Comparison of ENCODE assay signal across 8 mouse cellular contexts in the genomic region with DNA sequence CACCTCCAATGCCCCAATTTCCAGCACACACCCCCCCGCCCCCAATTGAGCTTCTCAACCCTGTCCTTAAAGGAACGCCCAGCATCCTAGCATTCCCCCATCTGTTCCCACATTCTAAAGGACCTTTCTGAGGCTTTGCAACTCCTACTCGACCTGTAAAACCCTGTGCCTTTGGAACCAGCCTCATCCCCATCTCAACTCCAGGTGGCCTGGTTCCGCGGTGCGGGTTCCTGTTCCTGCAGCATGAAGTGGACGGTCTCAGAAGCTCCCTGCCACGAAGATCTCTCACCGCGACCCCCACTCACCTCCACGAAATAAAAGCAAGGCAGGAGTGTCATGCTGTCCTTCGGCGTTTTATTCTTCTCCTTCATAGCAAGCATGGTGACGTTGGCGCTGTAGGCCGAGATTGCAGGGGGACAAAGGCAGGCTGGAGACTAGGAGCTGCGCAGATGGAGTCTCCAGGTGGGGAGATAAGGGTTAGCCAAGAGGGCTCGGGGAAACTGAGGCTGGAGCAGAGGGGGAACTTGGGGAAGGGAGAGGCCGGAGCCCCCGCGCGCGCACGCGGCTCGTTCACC. TPM values are rescaled to one million over a fixed set of nuclear protein-coding genes. Genes with fewer than 3 reads are reported as not detected.
DNase-seq lines count a peak whose midpoint lies in the region; ATAC-seq and TF ChIP-seq lines count a peak whose summit lies in the region.

No protein-coding gene starts in this region.

- ATAC-seq in embryonic facial prominence, embryonic 11.5 days (replicated peaks; ENCODE audit: insufficient number of reproducible peaks, low FRiP score, low TSS enrichment, low read depth) = peak; percentile 35; the same call in 1 of the 2 replicates
- ATAC-seq in hindbrain, embryonic 16.5 days = peak; percentile 5; the same call in 1 of the 2 replicates
- ATAC-seq in neural tube, embryonic 12.5 days (ENCODE audit: low FRiP score, low read depth) = peak; percentile 57
- ATAC-seq in monocyte, adult 5-6 weeks (replicated peaks; ENCODE audit: insufficient number of reproducible peaks, low FRiP score, low TSS enrichment, poor library complexity, severe bottlenecking) = no peak

- no peak for TF ChIP-seq POLR2A in lung, adult 2 months (IDR thresholded peaks at IDR 0.05; ENCODE audit: borderline replicate concordance, extremely low read depth, low read depth, low read length)

- TF ChIP-seq CTCF in lung, adult 2 months (IDR thresholded peaks at IDR 0.05; ENCODE audit: insufficient read depth, low read length) = no peak

- H3K36me3 ChIP-seq in embryonic facial prominence, embryonic 11.5 days (replicated peaks; ENCODE audit: control insufficient read depth, insufficient read depth, low read depth, low read length) = no peaks in the 10 kb centered on the region; the same call in 1 of the 2 replicates
- H3K36me3 ChIP-seq in hindbrain, embryonic 16.5 days (ENCODE audit: control insufficient read depth, insufficient read depth, low read length) = 0 out of 2 replicates have a peak, but pooled peaks cover 3% of the 10 kb centered on the region
- peaks cover 28% of the 10 kb centered on the region for H3K36me3 ChIP-seq in neural tube, embryonic 12.5 days

- peak overlapping the region; percentile 81 for H3K9ac ChIP-seq in embryonic facial prominence, embryonic 11.5 days (replicated peaks; ENCODE audit: low read length)
- H3K9ac ChIP-seq in hindbrain, embryonic 16.5 days (ENCODE audit: low read depth, low read length) = peak overlapping the region; percentile 74
- peak overlapping the region; percentile 94 for H3K9ac ChIP-seq in neural tube, embryonic 12.5 days

- 3% methylated on average over 26 of the region's 26 CpGs for WGBS in lung, adult 2 months
- WGBS in embryonic facial prominence, embryonic 11.5 days = 2% methylated on average over 26 of the region's 26 CpGs
- under 1% methylated on average over 18 of the region's 26 CpGs for WGBS in hindbrain, embryonic 16.5 days
- WGBS in neural tube, embryonic 12.5 days = 2% methylated on average over 26 of the region's 26 CpGs

- H3K9me3 ChIP-seq in embryonic facial prominence, embryonic 11.5 days (replicated peaks; ENCODE audit: control insufficient read depth, low read length) = no peaks in the 10 kb centered on the region
- H3K9me3 ChIP-seq in hindbrain, embryonic 16.5 days (ENCODE audit: control insufficient read depth, low read length) = no peaks in the 10 kb centered on the region
- H3K9me3 ChIP-seq in neural tube, embryonic 12.5 days = no peaks in the 10 kb centered on the region

- peak overlapping the region; percentile 37 for H3K27ac ChIP-seq in embryonic facial prominence, embryonic 11.5 days (replicated peaks; ENCODE audit: low read depth, low read length)
- peak overlapping the region; percentile 90 for H3K27ac ChIP-seq in hindbrain, embryonic 16.5 days (ENCODE audit: low read depth, low read length)
- peak overlapping the region; percentile 86 for H3K27ac ChIP-seq in neural tube, embryonic 12.5 days

- peak overlapping the region; percentile 41 for H3K4me2 ChIP-seq in embryonic facial prominence, embryonic 11.5 days (ENCODE audit: low read depth, low read length)
- H3K4me2 ChIP-seq in hindbrain, embryonic 16.5 days (ENCODE audit: low read length) = peak overlapping the region; percentile 96
- peak overlapping the region; percentile 80 for H3K4me2 ChIP-seq in neural tube, embryonic 12.5 days (replicated peaks)

- peaks cover 7% of the 10 kb centered on the region for H3K4me1 ChIP-seq in lung, adult 2 months (ENCODE audit: control insufficient read depth, insufficient read depth, low read length)
- H3K4me1 ChIP-seq in embryonic facial prominence, embryonic 11.5 days (ENCODE audit: control insufficient read depth, insufficient read depth, low read length) = peaks cover 6% of the 10 kb centered on the region
- H3K4me1 ChIP-seq in hindbrain, embryonic 16.5 days (ENCODE audit: control insufficient read depth, insufficient read depth, low read depth, low read length) = peaks cover 29% of the 10 kb centered on the region
- H3K4me1 ChIP-seq in neural tube, embryonic 12.5 days = peaks cover 42% of the 10 kb centered on the region

- DNase-seq in lung, adult 2 months = no peak
- no peak for DNase-seq in lung, postnatal 36 days
- peak; percentile 59 for DNase-seq in embryonic facial prominence, embryonic 11.5 days (ENCODE audit: low spot score)
- DNase-seq in layer of hippocampus, adult 8-10 months (ENCODE audit: low spot score in 2 of 2) = no peak
- DNase-seq in layer of hippocampus, postnatal 25 days (ENCODE audit: extremely low spot score in 1 of 2, low spot score in 1 of 2) = no peak

- peak overlapping the region; percentile 33 for H3K4me3 ChIP-seq in lung, adult 2 months (replicated peaks; ENCODE audit: extremely low read depth, low read depth, low read length)
- peak overlapping the region; percentile 51 for H3K4me3 ChIP-seq in embryonic facial prominence, embryonic 11.5 days (ENCODE audit: low read depth, low read length)
- peak overlapping the region; percentile 65 for H3K4me3 ChIP-seq in hindbrain, embryonic 16.5 days (ENCODE audit: low read length)
- peak overlapping the region; percentile 73 for H3K4me3 ChIP-seq in neural tube, embryonic 12.5 days

- no peaks in the 10 kb centered on the region for H3K27me3 ChIP-seq in embryonic facial prominence, embryonic 11.5 days (ENCODE audit: control insufficient read depth, insufficient read depth, low read length)
- no peaks in the 10 kb centered on the region for H3K27me3 ChIP-seq in hindbrain, embryonic 16.5 days (replicated peaks; ENCODE audit: control insufficient read depth, insufficient read depth, low read length)
- no peaks in the 10 kb centered on the region for H3K27me3 ChIP-seq in neural tube, embryonic 12.5 days (replicated peaks)

RNA-seq across cellular contexts. Expression of gene Prtn3, which starts 0.5 kb away (rescaled TPM):
- polyA plus RNA-seq in lung, adult 2 months (2012; rRNA removed) = 3.6 and 5.0 TPM in 2 replicates
- 10.9 and 11.2 TPM in 2 replicates for polyA plus RNA-seq in embryonic facial prominence, embryonic 11.5 days (2014; fragmentation: Nextera tagmentation; extraction: Ambion mirVana)
- polyA plus RNA-seq in hindbrain, embryonic 16.5 days (2015; fragmentation: Nextera tagmentation; extraction: Ambion mirVana) = 10.4 and 11.2 TPM in 2 replicates
- 12.6 and 15.5 TPM in 2 replicates for polyA plus RNA-seq in neural tube, embryonic 12.5 days (2016; fragmentation: Nextera tagmentation; extraction: Ambion mirVana)
- 1 to 10 TPM; 1.2 to 2.3 (median 1.5) TPM for total RNA-seq in layer of hippocampus, adult 8-10 months (2022)
- total RNA-seq in layer of hippocampus, postnatal 25 days (2021) = 1 to 10 TPM; 1.1 to 1.4 TPM
- total RNA-seq in monocyte, adult 5-6 weeks (2017) = not detected in 3 replicates

RNA-seq across cellular contexts. Expression of gene Plppr3, which starts 0.6 kb away (rescaled TPM):
- polyA plus RNA-seq in lung, adult 2 months (2012; rRNA removed) = 8.4 and 8.9 TPM in 2 replicates
- 78.3 and 85.8 TPM in 2 replicates for polyA plus RNA-seq in embryonic facial prominence, embryonic 11.5 days (2014; fragmentation: Nextera tagmentation; extraction: Ambion mirVana)
- polyA plus RNA-seq in hindbrain, embryonic 16.5 days (2015; fragmentation: Nextera tagmentation; extraction: Ambion mirVana) = 387 and 426 TPM in 2 replicates
- 296 and 301 TPM in 2 replicates for polyA plus RNA-seq in neural tube, embryonic 12.5 days (2016; fragmentation: Nextera tagmentation; extraction: Ambion mirVana)
- 10 to 100 TPM; 34.6 to 41.0 (median 38.0) TPM for total RNA-seq in layer of hippocampus, adult 8-10 months (2022)
- 10 to 100 TPM; 32.4 to 34.4 TPM for total RNA-seq in layer of hippocampus, postnatal 25 days (2021)
- 0.95 TPM in 1 of 3 replicates, not detected in the others for total RNA-seq in monocyte, adult 5-6 weeks (2017)

RNA-seq across cellular contexts. Expression of gene Elane, which starts 12.2 kb away (rescaled TPM):
- polyA plus RNA-seq in lung, adult 2 months (2012; rRNA removed) = 0.11 and 0.85 TPM in 2 replicates
- polyA plus RNA-seq in embryonic facial prominence, embryonic 11.5 days (2014; fragmentation: Nextera tagmentation; extraction: Ambion mirVana) = 0.50 and 0.88 TPM in 2 replicates
- 0.26 and 0.32 TPM in 2 replicates for polyA plus RNA-seq in hindbrain, embryonic 16.5 days (2015; fragmentation: Nextera tagmentation; extraction: Ambion mirVana)
- 0.34 and 0.53 TPM in 2 replicates for polyA plus RNA-seq in neural tube, embryonic 12.5 days (2016; fragmentation: Nextera tagmentation; extraction: Ambion mirVana)
- not detected for total RNA-seq in layer of hippocampus, adult 8-10 months (2022)
- not detected for total RNA-seq in layer of hippocampus, postnatal 25 days (2021)
- total RNA-seq in monocyte, adult 5-6 weeks (2017) = not detected in 3 replicates

RNA-seq across cellular contexts. Expression of gene Cfd, which starts 16.9 kb away (rescaled TPM):
- polyA plus RNA-seq in lung, adult 2 months (2012; rRNA removed) = 297 and 1,797 TPM in 2 replicates
- polyA plus RNA-seq in embryonic facial prominence, embryonic 11.5 days (2014; fragmentation: Nextera tagmentation; extraction: Ambion mirVana) = not detected in 2 replicates
- polyA plus RNA-seq in hindbrain, embryonic 16.5 days (2015; fragmentation: Nextera tagmentation; extraction: Ambion mirVana) = not detected in 2 replicates
- polyA plus RNA-seq in neural tube, embryonic 12.5 days (2016; fragmentation: Nextera tagmentation; extraction: Ambion mirVana) = not detected in 2 replicates
- under 1 TPM in 1 of 4 experiments, not detected in 3; 0.39 TPM for total RNA-seq in layer of hippocampus, adult 8-10 months (2022)
- not detected for total RNA-seq in layer of hippocampus, postnatal 25 days (2021)
- total RNA-seq in monocyte, adult 5-6 weeks (2017) = not detected in 3 replicates

RNA-seq across cellular contexts. Expression of gene Ptbp1, which starts 19.6 kb away (rescaled TPM):
- 224 and 265 TPM in 2 replicates for polyA plus RNA-seq in lung, adult 2 months (2012; rRNA removed)
- polyA plus RNA-seq in embryonic facial prominence, embryonic 11.5 days (2014; fragmentation: Nextera tagmentation; extraction: Ambion mirVana) = 237 and 257 TPM in 2 replicates
- 61.2 and 79.2 TPM in 2 replicates for polyA plus RNA-seq in hindbrain, embryonic 16.5 days (2015; fragmentation: Nextera tagmentation; extraction: Ambion mirVana)
- polyA plus RNA-seq in neural tube, embryonic 12.5 days (2016; fragmentation: Nextera tagmentation; extraction: Ambion mirVana) = 180 and 189 TPM in 2 replicates
- 10 to 100 TPM; 67.7 to 76.4 (median 73.7) TPM for total RNA-seq in layer of hippocampus, adult 8-10 months (2022)
- 10 to 100 TPM; 44.0 to 66.0 TPM for total RNA-seq in layer of hippocampus, postnatal 25 days (2021)
- total RNA-seq in monocyte, adult 5-6 weeks (2017) = 55.7 to 124 TPM (median 78.8 TPM) in 3 replicates

Comparison
In these comparisons a context has a peak if more than half of its experiments do, and no peak if none do; other contexts are left out.
1. H3K27ac ChIP-seq: peak in every context shown above with its lines; median percentile 90 in hindbrain, embryonic 16.5 days; 86 in neural tube, embryonic 12.5 days; 37 in embryonic facial prominence, embryonic 11.5 days.
2. H3K4me2 ChIP-seq: peak in every context shown above with its lines; median percentile 96 in hindbrain, embryonic 16.5 days; 80 in neural tube, embryonic 12.5 days; 41 in embryonic facial prominence, embryonic 11.5 days.